Mouse (Mus musculus): ENCODE measurements at regions not wholly inside any gene's neighbourhood (a gene's known extent, or its start where the extent isn't known, plus 50 kb on each side); places are given as distances from the start of the nearest gene placed in this dataset.
A peak's percentile ranks its signal among the peaks of the same experiment; 100 is the strongest.

GRCm38 (mm10) chr1:64318440-64319154 is 196.5 kb upstream of the Klf7 start:
- Histone ChIP-seq H3K27me3 (ENCODE audit: control insufficient read depth, insufficient read depth, low read length, poor library complexity, severe bottlenecking) (no peaks in the 10 kb centered on the region), H3K36me3 (ENCODE audit: control insufficient read depth, insufficient read depth, low read length, poor library complexity, severe bottlenecking) (no peaks in the 10 kb centered on the region), H3K4me1 (ENCODE audit: control insufficient read depth, insufficient read depth, low read length) (no peaks in the 10 kb centered on the region), H3K9ac (ENCODE audit: low read depth, poor library complexity, severe bottlenecking) (no peak overlapping the region), H3K9me3 (replicated peaks; ENCODE audit: control insufficient read depth, insufficient read depth, low read length, poor library complexity, severe bottlenecking) (no peaks in the 10 kb centered on the region), H3K27ac (ENCODE audit: insufficient read depth, low read length) (no peak overlapping the region), H3K4me3 (ENCODE audit: low read depth, low read length) (no peak overlapping the region)
- TF ChIP-seq CTCF (IDR thresholded peaks at IDR 0.05; ENCODE audit: low read depth, low read length) (no peak), POLR2A (IDR thresholded peaks at IDR 0.05; ENCODE audit: insufficient read depth, low read length) (no peak), EP300 (IDR thresholded peaks at IDR 0.05; ENCODE audit: insufficient read depth, low read depth, low read length) (no peak)

GRCm38 (mm10) chr1:64317032-64317636 is 195.1 kb upstream of the Klf7 start:
- Histone ChIP-seq H3K4me3 (ENCODE audit: low read depth, low read length) (no peak overlapping the region), H3K9ac (ENCODE audit: low read depth, poor library complexity, severe bottlenecking) (no peak overlapping the region), H3K9me3 (replicated peaks; ENCODE audit: control insufficient read depth, insufficient read depth, low read length, poor library complexity, severe bottlenecking) (no peaks in the 10 kb centered on the region), H3K27ac (ENCODE audit: insufficient read depth, low read length) (no peak overlapping the region), H3K4me1 (ENCODE audit: control insufficient read depth, insufficient read depth, low read length) (no peaks in the 10 kb centered on the region), H3K36me3 (ENCODE audit: control insufficient read depth, insufficient read depth, low read length, poor library complexity, severe bottlenecking) (no peaks in the 10 kb centered on the region), H3K27me3 (ENCODE audit: control insufficient read depth, insufficient read depth, low read length, poor library complexity, severe bottlenecking) (no peaks in the 10 kb centered on the region)
- TF ChIP-seq EP300 (IDR thresholded peaks at IDR 0.05; ENCODE audit: insufficient read depth, low read depth, low read length) (no peak), CTCF (IDR thresholded peaks at IDR 0.05; ENCODE audit: low read depth, low read length) (no peak), POLR2A (IDR thresholded peaks at IDR 0.05; ENCODE audit: insufficient read depth, low read length) (no peak)

- H3K27ac ChIP-seq (ENCODE audit: insufficient read depth, low read length), result no peak overlapping the region
- TF ChIP-seq EP300 (IDR thresholded peaks at IDR 0.05; ENCODE audit: insufficient read depth, low read depth, low read length), result no peak
- no peak for TF ChIP-seq CTCF (IDR thresholded peaks at IDR 0.05; ENCODE audit: low read depth, low read length)
- no peak for TF ChIP-seq POLR2A (IDR thresholded peaks at IDR 0.05; ENCODE audit: insufficient read depth, low read length)
- H3K9me3 ChIP-seq (replicated peaks; ENCODE audit: control insufficient read depth, insufficient read depth, low read length, poor library complexity, severe bottlenecking), result no peaks in the 10 kb centered on the region
- no peaks in the 10 kb centered on the region for H3K36me3 ChIP-seq (ENCODE audit: control insufficient read depth, insufficient read depth, low read length, poor library complexity, severe bottlenecking)
- no peaks in the 10 kb centered on the region for H3K4me1 ChIP-seq (ENCODE audit: control insufficient read depth, insufficient read depth, low read length)
- no peak overlapping the region for H3K4me3 ChIP-seq (ENCODE audit: low read depth, low read length)
- H3K9ac ChIP-seq (ENCODE audit: low read depth, poor library complexity, severe bottlenecking), result no peak overlapping the region
- H3K27me3 ChIP-seq (ENCODE audit: control insufficient read depth, insufficient read depth, low read length, poor library complexity, severe bottlenecking), result no peaks in the 10 kb centered on the region
Observed at GRCm38 (mm10) chr1:64311371-64311770, 189.3 kb upstream of the Klf7 start.

GRCm38 (mm10) chr1:64308560-64308959 is 186.5 kb upstream of the Klf7 start:
- Histone ChIP-seq H3K27ac (ENCODE audit: insufficient read depth, low read length) (no peak overlapping the region), H3K4me3 (ENCODE audit: low read depth, low read length) (no peak overlapping the region), H3K27me3 (ENCODE audit: control insufficient read depth, insufficient read depth, low read length, poor library complexity, severe bottlenecking) (no peaks in the 10 kb centered on the region), H3K4me1 (ENCODE audit: control insufficient read depth, insufficient read depth, low read length) (no peaks in the 10 kb centered on the region), H3K9ac (ENCODE audit: low read depth, poor library complexity, severe bottlenecking) (no peak overlapping the region), H3K9me3 (replicated peaks; ENCODE audit: control insufficient read depth, insufficient read depth, low read length, poor library complexity, severe bottlenecking) (no peaks in the 10 kb centered on the region), H3K36me3 (ENCODE audit: control insufficient read depth, insufficient read depth, low read length, poor library complexity, severe bottlenecking) (no peaks in the 10 kb centered on the region)
- TF ChIP-seq POLR2A (IDR thresholded peaks at IDR 0.05; ENCODE audit: insufficient read depth, low read length) (no peak), CTCF (IDR thresholded peaks at IDR 0.05; ENCODE audit: low read depth, low read length) (no peak), EP300 (IDR thresholded peaks at IDR 0.05; ENCODE audit: insufficient read depth, low read depth, low read length) (no peak)

- H3K9ac ChIP-seq (ENCODE audit: low read depth, poor library complexity, severe bottlenecking), result no peak overlapping the region
- H3K27ac ChIP-seq (ENCODE audit: insufficient read depth, low read length), result no peak overlapping the region
- no peaks in the 10 kb centered on the region for H3K4me1 ChIP-seq (ENCODE audit: control insufficient read depth, insufficient read depth, low read length)
- no peaks in the 10 kb centered on the region for H3K36me3 ChIP-seq (ENCODE audit: control insufficient read depth, insufficient read depth, low read length, poor library complexity, severe bottlenecking)
- no peaks in the 10 kb centered on the region for H3K27me3 ChIP-seq (ENCODE audit: control insufficient read depth, insufficient read depth, low read length, poor library complexity, severe bottlenecking)
- no peak for TF ChIP-seq POLR2A (IDR thresholded peaks at IDR 0.05; ENCODE audit: insufficient read depth, low read length)
- no peak overlapping the region for H3K4me3 ChIP-seq (ENCODE audit: low read depth, low read length)
- no peaks in the 10 kb centered on the region for H3K9me3 ChIP-seq (replicated peaks; ENCODE audit: control insufficient read depth, insufficient read depth, low read length, poor library complexity, severe bottlenecking)
Observed at GRCm38 (mm10) chr1:64308088-64308487, 186.0 kb upstream of the Klf7 start.

- peak overlapping the region; percentile 30; the same call in 1 of the 2 replicates for H3K9ac ChIP-seq (ENCODE audit: low read depth, poor library complexity, severe bottlenecking)
- H3K4me1 ChIP-seq (ENCODE audit: control insufficient read depth, insufficient read depth, low read length), result peaks cover 7% of the 10 kb centered on the region
- H3K27ac ChIP-seq (ENCODE audit: insufficient read depth, low read length), result peak overlapping the region; percentile 88
- no peaks in the 10 kb centered on the region for H3K9me3 ChIP-seq (replicated peaks; ENCODE audit: control insufficient read depth, insufficient read depth, low read length, poor library complexity, severe bottlenecking)
- no peaks in the 10 kb centered on the region for H3K36me3 ChIP-seq (ENCODE audit: control insufficient read depth, insufficient read depth, low read length, poor library complexity, severe bottlenecking)
- H3K27me3 ChIP-seq (ENCODE audit: control insufficient read depth, insufficient read depth, low read length, poor library complexity, severe bottlenecking), result no peaks in the 10 kb centered on the region
- H3K4me3 ChIP-seq (ENCODE audit: low read depth, low read length), result peak overlapping the region; percentile 42; the same call in 1 of the 2 replicates
- TF ChIP-seq EP300 (IDR thresholded peaks at IDR 0.05; ENCODE audit: insufficient read depth, low read depth, low read length) (peak; percentile 78), CTCF (IDR thresholded peaks at IDR 0.05; ENCODE audit: low read depth, low read length) (no peak), POLR2A (IDR thresholded peaks at IDR 0.05; ENCODE audit: insufficient read depth, low read length) (no peak)
Observed at GRCm38 (mm10) chr1:64305427-64306213, 183.5 kb upstream of the Klf7 start.

Data from ES-Bruce4 (cell line).